Mouse (Mus musculus) lung, embryonic 15.5 days (tissue): ENCODE data around the gene Samd4b. TPM values are rescaled to one million over a fixed set of nuclear protein-coding genes. Genes with fewer than 3 reads are reported as not detected.
A peak's percentile ranks its signal among the peaks of the same experiment; 100 is the strongest.

Experiments used
- ATAC-seq: fragments of 200-750 bp; cut with Nextera tagmentation; 2 replicates; pipeline ENCODE4 v1.8.0; 2017; ENCODE audit warnings: moderate number of reproducible peaks, borderline replicate concordance; ENCODE audit not compliant: low FRiP score, low TSS enrichment; ENCODE audit errors: extremely low read depth
- H3K27ac ChIP-seq: fragments of 300-500 bp; sonication (generic); 2 replicates; pipeline ENCODE4 v1.5.1; 2015; ENCODE audit warnings: moderate library complexity, mild to moderate bottlenecking, inconsistent platforms
- H3K27me3 ChIP-seq: fragments of 300-500 bp; sonication (generic); 2 replicates; pipeline ENCODE4 v1.6.1; 2015; ENCODE audit warnings: inconsistent platforms
- H3K36me3 ChIP-seq: fragments of 300-500 bp; sonication (generic); 2 replicates; pipeline ENCODE4 v1.6.1; 2015; ENCODE audit warnings: inconsistent platforms
- H3K4me1 ChIP-seq: fragments of 300-500 bp; sonication (generic); 2 replicates; pipeline ENCODE4 v1.6.1; 2015; ENCODE audit warnings: inconsistent platforms
- H3K4me2 ChIP-seq: fragments of 300-500 bp; sonication (generic); 2 replicates; pipeline ENCODE4 v1.6.1; 2015; ENCODE audit warnings: inconsistent platforms, mild to moderate bottlenecking, moderate library complexity
- H3K4me3 ChIP-seq: fragments of 300-500 bp; sonication (generic); 2 replicates; pipeline ENCODE4 v1.5.1; 2015; ENCODE audit warnings: mild to moderate bottlenecking, inconsistent platforms
- H3K9ac ChIP-seq: fragments of 300-500 bp; sonication (generic); 2 replicates; pipeline ENCODE4 v1.6.1; 2015; ENCODE audit warnings: inconsistent platforms
- H3K9me3 ChIP-seq: fragments of 300-500 bp; sonication (generic); 2 replicates; pipeline ENCODE4 v1.6.1; 2016; ENCODE audit warnings: inconsistent platforms
- WGBS: fragments of 180-500 bp; shearing (Covaris S2); methylation state at CpG from one replicate; pipeline ENCODE4 v1.1.7; 2015; 5-methylcytosine and 5-hydroxymethylcytosine counted together
- polyA plus RNA-seq: library from polyadenylated mRNA; unstranded; fragments of >200 nt; fragmentation: Nextera tagmentation; extraction: Ambion mirVana; gene quantifications from 2 replicates; pipeline ENCODE4 v1.2.1, GENCODE M21; 2015

Samd4b gene
- polyA plus RNA-seq, 1 experiment from 2014 or later = 21.3 TPM

GRCm38 (mm10) chr7:28377190-28378065 is 220.5 kb downstream of the Samd4b start:
- peak overlapping the region; percentile 98 for H3K27ac ChIP-seq
- WGBS = 61% methylated on average over 18 of the region's 18 CpGs

DNA sequence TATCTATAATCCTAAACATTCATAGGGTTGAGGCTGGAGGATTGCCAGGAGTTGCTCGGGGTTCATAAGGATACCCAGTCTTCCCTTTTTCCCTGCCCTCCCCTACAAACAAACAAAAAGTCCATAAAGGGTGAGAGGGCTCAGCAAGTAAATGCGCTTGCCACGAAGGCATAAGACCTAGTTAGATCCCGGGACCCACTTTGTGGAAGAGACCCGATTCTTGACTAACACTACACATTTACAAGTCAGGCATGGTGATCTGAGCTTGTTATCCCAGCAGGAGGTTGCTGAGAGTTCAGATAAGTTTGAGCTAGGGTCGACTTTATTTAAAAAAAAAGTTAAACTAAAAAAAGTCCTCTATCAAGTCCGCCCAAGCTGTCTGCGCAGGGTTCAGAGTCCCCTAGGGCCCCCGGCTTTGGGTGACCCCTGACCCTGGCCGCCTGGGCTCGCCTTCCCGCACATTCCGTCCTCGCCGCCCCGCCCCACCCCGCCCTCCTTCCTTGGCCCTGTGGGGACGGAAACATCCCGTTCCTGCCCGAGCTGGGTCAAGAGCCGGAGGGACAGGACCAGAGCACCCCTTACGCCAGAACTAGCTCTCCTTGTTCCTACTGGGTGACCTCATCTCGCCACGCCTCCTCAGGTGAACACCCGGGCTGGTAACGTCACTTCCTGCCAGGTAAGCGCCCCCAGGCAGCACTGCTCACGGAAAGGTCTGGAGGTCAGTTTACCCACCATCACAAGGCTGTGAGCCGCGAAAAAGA is 221.8 kb downstream of the Samd4b start:
- Histone ChIP-seq H3K27me3 (no peaks in the 10 kb centered on the region), H3K9me3 (no peaks in the 10 kb centered on the region), H3K4me1 (peaks cover 56% of the 10 kb centered on the region), H3K27ac (peak overlapping the region; percentile 98), H3K4me2 (peak overlapping the region; percentile 83), H3K36me3 (no peaks in the 10 kb centered on the region), H3K9ac (peak overlapping the region; percentile 41), H3K4me3 (peak overlapping the region; percentile 68)
- WGBS = 1% methylated on average over 30 of the region's 30 CpGs
- ATAC-seq = no peak

More at GRCm38 (mm10) chr7:28377190-28378065, 220.5 kb downstream of the Samd4b start:
- Histone ChIP-seq H3K4me1 (peaks cover 67% of the 10 kb centered on the region), H3K36me3 (no peaks in the 10 kb centered on the region), H3K9me3 (no peaks in the 10 kb centered on the region), H3K4me2 (peak overlapping the region; percentile 83), H3K27me3 (no peaks in the 10 kb centered on the region), H3K4me3 (peak overlapping the region; percentile 68), H3K9ac (peak overlapping the region; percentile 82)
- ATAC-seq = no peak

GRCm38 (mm10) chr7:28375176-28375921 is 222.6 kb downstream of the Samd4b start:
- Histone ChIP-seq H3K27ac (peak overlapping the region; percentile 98), H3K9me3 (no peaks in the 10 kb centered on the region), H3K4me1 (peaks cover 54% of the 10 kb centered on the region), H3K4me2 (peak overlapping the region; percentile 83), H3K9ac (peak overlapping the region; percentile 63), H3K4me3 (peak overlapping the region; percentile 68), H3K36me3 (no peaks in the 10 kb centered on the region; the same call in 1 of the 2 replicates), H3K27me3 (no peaks in the 10 kb centered on the region)
- WGBS = 2% methylated on average over 35 of the region's 36 CpGs
- peak; percentile 66 for ATAC-seq

- H3K4me1 ChIP-seq = peaks cover 54% of the 10 kb centered on the region
- H3K36me3 ChIP-seq = peaks cover 7% of the 10 kb centered on the region; the same call in 1 of the 2 replicates
- no peaks in the 10 kb centered on the region for H3K9me3 ChIP-seq
- H3K27me3 ChIP-seq = no peaks in the 10 kb centered on the region
- H3K9ac ChIP-seq = no peak overlapping the region
- peak overlapping the region; percentile 98 for H3K27ac ChIP-seq
- H3K4me3 ChIP-seq = 0 out of 2 replicates have a peak overlapping the region, but pooled peaks have one; percentile 68
- no peak for ATAC-seq
- peak overlapping the region; percentile 83 for H3K4me2 ChIP-seq
- 72% methylated on average over 10 of the region's 10 CpGs for WGBS
Observed at GRCm38 (mm10) chr7:28374647-28375046, 223.3 kb downstream of the Samd4b start.

DNA sequence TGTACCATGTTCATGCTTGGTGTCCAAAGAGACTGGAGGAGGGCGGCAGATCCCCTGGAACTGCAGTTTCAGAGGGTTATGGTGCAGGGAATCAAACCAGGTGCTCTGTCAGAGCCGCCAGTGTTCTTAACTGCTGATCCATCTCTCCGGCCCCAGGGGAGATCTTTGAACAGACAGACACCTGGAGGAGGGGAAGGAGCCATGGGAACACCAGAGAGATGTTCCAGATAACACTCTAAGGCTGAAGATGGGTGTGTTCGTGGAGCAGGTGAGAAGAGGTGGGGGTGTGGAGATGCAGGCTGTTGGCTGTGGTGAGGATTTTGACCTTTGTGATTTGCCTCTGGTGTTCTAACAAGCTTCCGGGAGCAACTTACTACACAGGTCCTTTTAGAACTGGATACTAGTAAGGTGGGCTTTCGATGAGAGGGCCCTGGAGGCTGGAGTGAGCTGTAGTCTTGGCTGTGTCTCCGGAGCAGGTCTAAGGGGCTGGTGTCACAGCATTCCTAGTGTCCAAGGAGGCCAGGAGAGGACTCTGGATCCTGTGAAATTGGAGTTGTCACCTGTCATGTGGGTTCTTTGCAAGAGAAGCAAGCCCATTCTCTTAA is 224.0 kb downstream of the Samd4b start:
- no peak overlapping the region for H3K4me3 ChIP-seq
- peak overlapping the region; percentile 64; the same call in 1 of the 2 replicates for H3K27ac ChIP-seq

DNA sequence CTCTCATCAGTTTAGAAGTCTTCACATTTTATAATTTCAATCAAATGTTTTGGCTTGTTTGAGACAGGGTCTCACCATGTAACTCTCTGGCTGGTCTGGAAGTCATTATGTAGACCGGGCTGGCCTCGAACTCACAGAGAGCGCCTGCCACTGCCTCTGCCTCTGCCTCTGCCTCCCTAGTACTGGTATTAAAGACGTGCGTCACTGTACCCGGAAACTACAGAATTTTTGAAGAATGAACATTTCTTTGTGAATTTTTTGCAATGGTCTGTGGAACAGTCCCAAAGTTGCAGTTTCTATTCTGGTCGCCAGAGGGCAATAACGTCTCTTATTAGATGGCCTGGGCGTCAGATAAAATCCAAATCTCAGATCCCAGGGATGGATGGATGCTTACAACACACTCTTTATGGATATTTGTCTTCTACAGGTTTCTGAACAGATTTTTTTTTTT is 224.8 kb downstream of the Samd4b start:
- H3K9me3 ChIP-seq = no peaks in the 10 kb centered on the region
- peaks cover 48% of the 10 kb centered on the region for H3K4me1 ChIP-seq
- H3K4me3 ChIP-seq = peak overlapping the region; percentile 86
- H3K4me2 ChIP-seq = peak overlapping the region; percentile 60
- H3K9ac ChIP-seq = peak overlapping the region; percentile 36; the same call in 1 of the 2 replicates
- peak; percentile 3 for ATAC-seq
- H3K27me3 ChIP-seq = no peaks in the 10 kb centered on the region
- peaks cover 20% of the 10 kb centered on the region for H3K36me3 ChIP-seq
- 1% methylated on average over 9 of the region's 9 CpGs for WGBS
- peak overlapping the region; percentile 96 for H3K27ac ChIP-seq

More for the DNA sequence above, 224.0 kb downstream of the Samd4b start:
- Histone ChIP-seq H3K4me1 (peaks cover 49% of the 10 kb centered on the region), H3K9ac (no peak overlapping the region), H3K27me3 (no peaks in the 10 kb centered on the region), H3K9me3 (no peaks in the 10 kb centered on the region), H3K4me2 (no peak overlapping the region), H3K36me3 (peaks cover 12% of the 10 kb centered on the region; the same call in 1 of the 2 replicates)
- ATAC-seq = no peak
- WGBS = 79% methylated on average over 7 of the region's 7 CpGs

DNA sequence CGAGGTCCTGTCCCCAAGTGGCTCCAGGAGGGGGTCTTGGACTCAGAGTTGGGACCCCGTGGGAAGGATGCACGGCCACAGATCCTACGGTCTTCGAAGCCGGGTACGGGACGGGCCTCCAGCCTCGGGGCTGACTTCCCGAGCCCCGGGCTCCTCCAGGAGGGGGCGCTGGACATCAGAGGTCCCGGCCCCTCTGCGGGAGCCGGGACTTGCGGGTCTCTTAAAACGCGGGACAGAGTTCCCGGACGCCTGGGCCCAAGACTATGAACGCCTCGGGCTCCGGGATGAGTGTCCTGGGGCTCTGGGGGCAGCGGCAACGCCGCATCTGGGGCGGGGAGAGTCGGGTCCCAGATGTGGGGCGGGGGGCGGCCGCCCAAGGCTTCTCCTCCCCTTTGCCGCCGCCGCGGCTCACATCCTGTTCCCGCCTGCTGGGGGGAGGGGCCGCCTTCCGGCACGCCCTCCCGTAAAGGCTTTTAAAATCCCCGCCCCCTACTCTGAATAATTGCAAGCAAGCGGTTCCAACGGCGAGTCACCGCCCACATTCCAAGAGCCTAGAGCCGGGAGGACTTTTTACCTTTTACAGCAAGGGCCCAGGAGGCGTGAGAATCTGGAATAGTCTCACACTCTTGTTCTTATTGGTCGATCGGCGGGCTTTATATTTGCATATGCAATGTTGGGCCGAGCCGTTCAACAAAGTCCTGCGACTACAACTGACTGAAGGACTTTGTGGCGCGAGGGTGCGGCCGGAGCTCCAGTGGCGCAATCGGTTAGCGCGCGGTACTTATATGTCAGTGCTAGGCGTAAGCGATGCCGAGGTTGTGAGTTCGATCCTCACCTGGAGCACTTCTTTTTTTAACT is 225.5 kb downstream of the Samd4b start, which contains the start of gene Plekhg2:
Plekhg2 (minus strand) TSS at position 349 of the 858 bp plus-strand sequence.
- H3K9me3 ChIP-seq = no peaks in the 10 kb centered on the region
- WGBS = under 1% methylated on average over 66 of the region's 66 CpGs
- peak; percentile 89 for ATAC-seq
- peaks cover 27% of the 10 kb centered on the region for H3K36me3 ChIP-seq
- H3K4me3 ChIP-seq = peak within 1 kb of the TSS; percentile 86
- H3K9ac ChIP-seq = peak within 1 kb of the TSS; percentile 87
- H3K27me3 ChIP-seq = no peaks in the 10 kb centered on the region
- H3K4me2 ChIP-seq = peak within 1 kb of the TSS; percentile 77
- peaks cover 41% of the 10 kb centered on the region for H3K4me1 ChIP-seq
- peak within 1 kb of the TSS; percentile 96 for H3K27ac ChIP-seq

DNA sequence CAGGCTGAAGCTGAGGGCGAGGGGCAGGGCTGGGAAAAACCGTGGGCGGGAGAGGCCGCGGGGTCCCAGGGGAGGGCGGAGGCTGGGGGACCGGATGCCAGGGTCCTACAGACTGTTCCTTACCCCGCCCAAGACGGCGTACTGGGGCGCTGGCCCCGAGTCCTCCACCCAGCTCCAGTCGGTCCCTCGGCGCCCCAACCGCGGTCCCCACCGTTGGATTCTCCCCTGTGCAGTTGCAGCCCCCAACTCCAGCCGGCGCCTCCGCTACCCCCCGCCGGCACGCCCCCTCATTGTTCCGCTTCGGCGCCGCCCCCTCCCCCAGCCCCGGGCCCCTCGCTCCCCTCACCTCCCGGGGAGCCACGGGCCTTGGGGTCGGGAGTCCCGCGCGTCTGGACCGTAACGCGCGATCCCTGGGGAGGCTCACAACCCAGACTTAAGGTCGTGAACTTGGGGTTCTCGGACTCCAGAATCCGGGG is 226.4 kb downstream of the Samd4b start:
- Histone ChIP-seq H3K9ac (peak overlapping the region; percentile 87), H3K4me3 (peak overlapping the region; percentile 86), H3K4me1 (peaks cover 35% of the 10 kb centered on the region), H3K36me3 (peaks cover 36% of the 10 kb centered on the region), H3K27me3 (no peaks in the 10 kb centered on the region), H3K4me2 (peak overlapping the region; percentile 77), H3K27ac (peak overlapping the region; percentile 96), H3K9me3 (no peaks in the 10 kb centered on the region)
- ATAC-seq = no peak; the same call in 1 of the 2 replicates
- WGBS = under 1% methylated on average over 41 of the region's 43 CpGs

GRCm38 (mm10) chr7:28370977-28371513 is 226.9 kb downstream of the Samd4b start:
- Histone ChIP-seq H3K4me1 (peaks cover 30% of the 10 kb centered on the region), H3K4me2 (peak overlapping the region; percentile 77), H3K27me3 (no peaks in the 10 kb centered on the region), H3K36me3 (peaks cover 41% of the 10 kb centered on the region), H3K4me3 (peak overlapping the region; percentile 86), H3K27ac (peak overlapping the region; percentile 96), H3K9me3 (no peaks in the 10 kb centered on the region), H3K9ac (peak overlapping the region; percentile 87)
- ATAC-seq = no peak
- 3% methylated on average over 11 of the region's 11 CpGs for WGBS

DNA sequence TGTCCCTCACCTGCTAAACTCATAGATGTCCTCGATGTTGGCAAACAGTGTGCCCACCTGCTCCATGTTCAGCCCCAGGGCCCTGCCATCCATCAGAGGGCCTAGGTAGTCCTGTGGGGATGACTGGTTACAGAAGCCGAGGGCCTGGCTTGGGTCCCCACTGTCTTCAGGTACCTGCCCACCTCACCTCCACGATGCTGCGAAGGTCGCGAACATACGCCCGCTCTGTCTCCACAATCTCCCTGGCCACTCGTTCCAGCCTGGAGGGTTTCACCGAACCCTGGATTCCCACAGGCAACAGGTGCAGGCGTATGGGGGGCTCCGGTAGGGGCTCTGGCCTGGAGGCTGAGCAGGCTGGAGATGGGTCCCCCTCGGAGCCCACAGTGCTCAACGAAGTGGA is 227.9 kb downstream of the Samd4b start:
- peak overlapping the region; percentile 87 for H3K9ac ChIP-seq
- no peak overlapping the region for H3K27ac ChIP-seq
- H3K4me1 ChIP-seq = peaks cover 24% of the 10 kb centered on the region
- no peaks in the 10 kb centered on the region for H3K27me3 ChIP-seq
- H3K36me3 ChIP-seq = peaks cover 51% of the 10 kb centered on the region
- peak overlapping the region; percentile 77 for H3K4me2 ChIP-seq
- WGBS = 88% methylated on average over 14 of the region's 14 CpGs
- no peaks in the 10 kb centered on the region for H3K9me3 ChIP-seq
- peak overlapping the region; percentile 86 for H3K4me3 ChIP-seq
- ATAC-seq = no peak
